Mouse (Mus musculus) cerebellum, adult 2 months (tissue): ENCODE data around the gene Marf1. TPM values are rescaled to one million over a fixed set of nuclear protein-coding genes. Genes with fewer than 3 reads are reported as not detected.

Experiments used
- DNase-seq, 2 experiments: peaks; one replicate each; pipeline ENCODE4 v3.0.0; 2021
- H3K27ac ChIP-seq: fragments of 200-500 bp; 2 replicates; pipeline ENCODE4 v1.5.1; 2012; ENCODE audit warnings: low read length, control low read depth, inconsistent platforms; ENCODE audit not compliant: insufficient read depth
- H3K27me3 ChIP-seq: fragments of 200-500 bp; 2 replicates; pipeline ENCODE4 v1.6.1; 2012; ENCODE audit warnings: inconsistent platforms, mild to moderate bottlenecking, low read length, moderate library complexity; ENCODE audit not compliant: control insufficient read depth, insufficient read depth
- H3K4me1 ChIP-seq: fragments of 200-500 bp; 2 replicates; pipeline ENCODE4 v1.6.1; 2011; ENCODE audit warnings: low read length; ENCODE audit not compliant: control insufficient read depth, insufficient read depth
- H3K4me3 ChIP-seq: fragments of 200-500 bp; replicated peaks from 2 replicates; pipeline ENCODE3; 2011; ENCODE audit warnings: mild to moderate bottlenecking, low read depth, low read length, control low read depth; ENCODE audit not compliant: insufficient read depth
- CTCF ChIP-seq: fragments of 200-500 bp; IDR thresholded peaks from 2 replicates; pipeline ENCODE4 v1.5.1; 2011; ENCODE audit warnings: low read depth, mild to moderate bottlenecking, control low read depth, low read length, moderate library complexity, borderline replicate concordance; ENCODE audit not compliant: insufficient read depth
- POLR2A ChIP-seq: fragments of 200-500 bp; IDR thresholded peaks from 2 replicates; pipeline ENCODE4 v1.6.1; 2011; ENCODE audit warnings: low read length, control low read depth, borderline replicate concordance; ENCODE audit not compliant: insufficient read depth
- WGBS: fragments of 180-500 bp; shearing (Covaris S2); methylation state at CpG from one replicate; pipeline ENCODE4 v1.1.7; 2018; 5-methylcytosine and 5-hydroxymethylcytosine counted together
- polyA plus RNA-seq: library from polyadenylated mRNA; depleted of rRNA; stranded (reverse); fragments of >200 nt; gene quantifications from 2 replicates; pipeline ENCODE4 v1.2.3, GENCODE M21; 2012

The Marf1 gene
- polyA plus RNA-seq, 1 experiment: 39.9 TPM

DNA sequence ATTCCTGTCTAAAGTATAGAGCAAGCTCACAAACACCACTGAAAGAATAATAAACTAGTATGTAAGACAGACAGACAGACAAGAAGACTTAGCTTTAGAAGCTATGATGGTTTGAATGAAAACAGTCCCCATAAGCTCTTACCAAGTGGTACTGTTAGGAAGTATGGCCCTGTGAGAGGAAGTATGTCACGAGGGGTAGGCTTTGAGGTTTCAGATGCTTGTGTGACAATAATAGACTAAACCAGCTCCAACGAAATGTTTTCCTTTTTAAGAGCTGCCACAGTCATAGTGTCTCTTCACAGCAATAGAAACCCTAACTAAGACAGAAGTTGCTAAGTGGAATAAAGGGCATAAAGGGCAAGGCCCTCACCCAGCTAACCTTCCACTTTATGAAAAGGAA is 28.1 kb downstream of the Marf1 start:
- TF ChIP-seq POLR2A (no peak), CTCF (no peak)
- Histone ChIP-seq H3K27me3 (no peaks in the 10 kb centered on the region), H3K4me3 (no peak overlapping the region), H3K27ac (no peak overlapping the region), H3K4me1 (peaks cover 5% of the 10 kb centered on the region)
- no peak for DNase-seq
- 95% methylated on average over 2 of the region's 2 CpGs for WGBS

DNA sequence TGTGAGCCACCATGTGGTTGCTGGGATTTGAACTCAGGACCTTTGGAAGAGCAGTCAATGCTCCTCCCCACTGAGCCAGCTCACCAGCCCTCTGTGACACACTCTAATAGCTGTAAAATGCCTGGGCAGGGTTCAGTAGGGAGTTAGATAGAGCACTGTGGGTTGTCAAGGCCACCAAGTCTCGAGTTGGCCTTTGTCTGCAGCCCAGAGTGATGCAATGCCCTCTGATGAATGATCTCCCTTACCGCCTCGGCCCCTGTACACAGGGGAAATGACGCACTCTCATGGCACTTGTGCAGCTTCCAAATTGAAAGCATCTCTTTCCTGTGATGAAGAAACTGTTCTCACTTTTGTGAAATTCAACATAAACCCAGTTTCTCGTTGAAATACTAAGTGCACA is 31.3 kb downstream of the Marf1 start:
- no peaks in the 10 kb centered on the region for H3K27me3 ChIP-seq
- no peaks in the 10 kb centered on the region for H3K4me1 ChIP-seq
- WGBS: 83% methylated on average over 5 of the region's 5 CpGs
- H3K27ac ChIP-seq: no peak overlapping the region
- no peak for TF ChIP-seq POLR2A
- TF ChIP-seq CTCF: no peak
- no peak overlapping the region for H3K4me3 ChIP-seq
- DNase-seq: no peak

DNA sequence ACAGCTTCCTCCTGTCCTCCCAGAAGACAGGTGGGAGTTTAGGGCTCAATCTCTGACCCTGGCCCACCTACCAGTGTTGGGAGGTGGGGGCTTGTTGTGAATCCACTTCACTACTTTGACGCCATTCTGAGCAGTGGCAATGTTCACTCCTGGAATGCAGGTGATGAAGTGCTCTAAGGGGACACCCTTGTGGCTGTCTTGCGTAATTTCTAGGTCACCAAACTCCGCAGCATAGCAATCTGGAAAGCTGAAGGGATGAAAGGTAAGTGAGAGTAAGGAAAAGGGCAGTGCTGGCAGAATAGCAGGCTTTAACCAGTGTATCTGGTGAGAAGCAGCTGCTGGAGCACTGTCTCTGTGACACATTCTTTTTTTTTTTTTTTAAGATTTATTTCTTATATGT is 31.8 kb downstream of the Marf1 start:
- no peak for TF ChIP-seq POLR2A
- no peak for TF ChIP-seq CTCF
- H3K27me3 ChIP-seq: no peaks in the 10 kb centered on the region
- no peak overlapping the region for H3K27ac ChIP-seq
- no peaks in the 10 kb centered on the region for H3K4me1 ChIP-seq
- no peak for DNase-seq
- WGBS: 75% methylated on average over 3 of the region's 3 CpGs
- no peak overlapping the region for H3K4me3 ChIP-seq

DNA sequence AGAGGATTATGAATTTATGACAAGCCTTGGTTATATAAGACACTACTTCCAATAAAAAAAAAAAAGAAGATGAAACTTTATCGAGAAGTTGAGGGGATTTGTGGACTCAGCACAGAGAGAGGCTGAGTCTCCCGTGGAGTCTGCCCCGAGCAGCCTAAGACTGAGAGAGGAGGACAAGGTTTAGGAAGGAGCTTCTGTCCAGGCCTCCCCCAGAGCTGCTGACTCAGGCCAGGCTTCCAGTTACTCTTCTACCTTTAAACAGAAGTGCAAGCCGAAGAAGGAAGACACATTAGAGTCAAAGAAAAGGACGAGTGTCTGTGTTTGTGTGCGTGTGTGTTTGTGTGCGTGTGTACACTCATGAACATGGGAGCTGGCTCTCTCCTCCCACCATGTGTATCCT is 32.4 kb downstream of the Marf1 start:
- TF ChIP-seq CTCF: no peak
- no peak for TF ChIP-seq POLR2A
- Histone ChIP-seq H3K27ac (0 out of 2 replicates have a peak overlapping the region, but pooled peaks have one; percentile 21), H3K4me3 (no peak overlapping the region), H3K4me1 (no peaks in the 10 kb centered on the region), H3K27me3 (no peaks in the 10 kb centered on the region)
- WGBS: 94% methylated on average over 7 of the region's 7 CpGs
- DNase-seq: no peak

DNA sequence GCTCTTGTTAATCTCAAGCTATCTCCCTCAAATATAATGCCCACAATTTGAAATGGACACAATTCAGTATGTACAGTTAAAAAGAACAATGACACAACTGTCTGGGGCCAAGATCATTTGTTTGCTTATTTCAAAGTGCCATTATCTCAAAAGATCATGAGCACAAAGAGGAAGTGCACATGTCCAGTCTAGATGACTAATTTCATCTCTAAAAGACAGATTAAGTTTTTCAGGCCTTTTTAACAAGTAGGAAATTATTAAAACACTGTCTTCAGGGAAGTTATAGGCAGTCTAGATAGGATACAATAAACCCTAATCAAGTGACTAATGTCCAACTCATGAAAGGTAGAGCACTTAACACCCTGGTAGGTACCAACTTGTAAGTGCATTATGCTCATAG is 34.2 kb downstream of the Marf1 start:
- Histone ChIP-seq H3K27ac (no peak overlapping the region), H3K4me1 (no peaks in the 10 kb centered on the region), H3K4me3 (no peak overlapping the region), H3K27me3 (no peaks in the 10 kb centered on the region)
- no peak for TF ChIP-seq POLR2A
- no peak for TF ChIP-seq CTCF
- no peak for DNase-seq

DNA sequence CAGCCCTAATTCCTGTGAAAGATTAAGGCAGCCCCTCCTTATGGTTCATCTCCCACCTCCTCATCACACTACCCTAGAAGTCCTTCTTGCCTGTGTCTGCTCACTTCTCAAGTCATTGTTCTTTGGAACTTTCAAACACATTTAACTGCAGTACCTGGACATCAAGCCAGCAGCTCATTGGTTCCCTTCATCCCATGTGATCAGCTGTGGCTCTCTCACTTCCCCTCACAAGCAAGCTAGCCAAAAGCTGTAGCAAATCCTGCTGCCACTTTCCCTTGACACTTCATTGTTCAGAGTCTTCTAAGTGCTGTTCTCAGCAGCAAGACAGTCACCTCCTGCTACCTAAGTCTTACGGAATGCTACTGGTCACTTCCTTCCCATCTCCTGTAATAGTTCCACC is 37.9 kb downstream of the Marf1 start:
- no peak for DNase-seq
- 97% methylated on average over 1 of the region's 1 CpGs for WGBS
- Histone ChIP-seq H3K4me3 (no peak overlapping the region), H3K27ac (no peak overlapping the region), H3K27me3 (no peaks in the 10 kb centered on the region), H3K4me1 (no peaks in the 10 kb centered on the region; the same call in 1 of the 2 replicates)
- TF ChIP-seq CTCF (no peak), POLR2A (no peak)

DNA sequence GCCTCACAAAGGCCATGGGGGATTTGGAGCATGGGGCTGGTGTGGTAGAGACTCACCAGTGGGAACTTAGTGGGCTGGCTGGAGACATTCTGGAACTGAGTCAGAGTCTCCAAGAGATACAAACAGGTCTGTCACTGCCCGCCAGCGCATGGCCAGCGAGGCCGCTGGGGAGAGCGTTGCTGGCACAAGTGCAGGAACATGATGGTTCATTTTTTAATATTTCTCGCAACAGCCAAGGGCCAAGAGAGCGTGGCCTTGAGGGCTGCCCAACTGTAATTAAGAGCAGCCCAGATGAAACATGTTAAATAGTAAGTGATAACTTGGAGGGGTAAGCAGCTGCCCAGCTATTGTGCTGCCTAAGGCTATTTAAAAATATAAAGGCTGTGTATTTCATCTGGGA is 38.4 kb downstream of the Marf1 start:
- H3K4me3 ChIP-seq: no peak overlapping the region
- WGBS: 80% methylated on average over 7 of the region's 7 CpGs
- no peak for DNase-seq
- TF ChIP-seq POLR2A (no peak), CTCF (no peak)
- no peaks in the 10 kb centered on the region; the same call in 1 of the 2 replicates for H3K4me1 ChIP-seq
- H3K27me3 ChIP-seq: no peaks in the 10 kb centered on the region
- H3K27ac ChIP-seq: no peak overlapping the region

DNA sequence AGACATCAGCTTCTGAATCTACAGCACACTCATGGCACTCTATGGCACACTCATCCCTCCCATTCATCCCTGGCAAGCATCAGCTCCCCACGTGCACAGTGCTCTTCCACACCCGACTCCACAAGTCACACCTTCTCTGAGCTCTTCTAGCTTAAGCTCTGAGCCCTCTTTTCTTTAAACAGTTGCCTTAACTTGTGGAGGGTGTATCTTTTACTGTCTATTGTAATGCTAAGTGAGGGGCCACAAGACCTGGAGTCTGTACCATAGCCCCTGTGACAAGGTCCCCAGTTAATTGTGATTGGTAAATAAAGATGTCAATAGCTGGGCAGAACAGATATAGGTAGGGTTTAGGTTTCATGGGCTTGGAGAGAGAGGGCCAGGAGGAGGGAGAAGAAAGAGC is 39.2 kb downstream of the Marf1 start:
- WGBS: 92% methylated on average over 2 of the region's 2 CpGs
- no peak for TF ChIP-seq CTCF
- no peak for TF ChIP-seq POLR2A
- no peak for DNase-seq
- H3K4me1 ChIP-seq: no peaks in the 10 kb centered on the region; the same call in 1 of the 2 replicates
- no peaks in the 10 kb centered on the region for H3K27me3 ChIP-seq
- H3K27ac ChIP-seq: no peak overlapping the region
- no peak overlapping the region for H3K4me3 ChIP-seq
